Mouse (Mus musculus) bone marrow macrophage, adult 2 months (primary cell): ENCODE measurements around the gene Ppil6.

ENCODE experiments used
- CTCF ChIP-seq: IDR thresholded peaks from 2 replicates; pipeline ENCODE4 v1.5.1; 2012; ENCODE audit warnings: low read depth, mild to moderate bottlenecking, low read length, moderate library complexity
- POLR2A ChIP-seq: IDR thresholded peaks from 2 replicates; pipeline ENCODE4 v1.6.1; 2012; ENCODE audit warnings: mild to moderate bottlenecking, low read depth, low read length, borderline replicate concordance

GRCm38 (mm10) chr10:41448216-41448615, 42.0 kb upstream of the Ppil6 start:
- TF ChIP-seq POLR2A (no peak), CTCF (no peak)
